Mouse (Mus musculus): ENCODE data around the gene Sgpp1. TPM values are rescaled to one million over a fixed set of nuclear protein-coding genes. Genes with fewer than 3 reads are reported as not detected.
A peak's percentile ranks its signal among the peaks of the same experiment; 100 is the strongest.
"Not testable (repeated sequence)": the region's sequence is repeated elsewhere in the genome, so short reads cannot be mapped to it uniquely, and the experiment has no call there.

Sgpp1 gene
- polyA plus RNA-seq, 1 experiment: 5.9 TPM

DNA sequence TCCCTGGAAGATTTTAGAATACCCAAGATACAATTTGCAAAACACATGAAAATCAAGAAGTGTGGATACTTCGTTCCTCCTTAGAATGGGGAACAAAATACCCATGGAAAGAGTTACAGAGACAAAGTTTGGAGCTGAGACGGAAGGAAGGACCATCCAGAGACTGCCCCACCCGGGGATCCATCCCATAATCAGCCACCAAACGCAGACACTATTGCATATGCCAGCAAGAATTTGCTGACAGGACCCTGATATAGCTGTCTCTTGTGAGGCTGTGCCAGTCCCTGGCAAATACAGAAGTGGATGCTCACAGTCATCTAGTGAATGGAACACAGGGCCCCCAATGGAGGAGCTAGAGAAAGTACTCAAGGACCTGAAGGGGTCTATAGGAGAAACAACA, 51.5 kb downstream of the Sgpp1 start:
- H3K27ac ChIP-seq (replicated peaks; ENCODE audit: low read depth, low read length): peak overlapping the region; percentile 40; the same call in 1 of the 2 replicates
- H3K4me1 ChIP-seq (ENCODE audit: control insufficient read depth, insufficient read depth, insufficient read length, low read length); H3K4me3 ChIP-seq (ENCODE audit: insufficient read depth, low read depth, low read length): not testable (repeated sequence)

DNA sequence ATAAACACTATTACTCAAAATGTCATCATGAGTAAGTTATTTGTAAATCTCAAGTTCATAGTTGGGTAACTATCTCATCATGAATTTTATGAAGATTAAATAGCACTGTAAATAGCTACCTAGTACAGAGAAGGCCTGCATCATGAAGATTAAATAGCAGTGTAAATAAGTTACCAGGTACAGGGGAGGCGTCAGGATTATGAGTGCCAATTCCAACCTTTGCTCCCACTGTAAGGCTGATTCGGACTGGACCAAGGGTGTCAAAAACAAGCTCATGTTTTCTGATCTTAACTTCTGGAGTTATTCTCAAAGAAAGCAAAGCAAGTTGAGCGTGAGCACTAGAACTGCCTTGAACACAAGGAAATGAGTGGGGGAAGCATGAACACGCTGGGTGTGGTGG, 51.9 kb downstream of the Sgpp1 start:
- peak overlapping the region; percentile 40; the same call in 1 of the 2 replicates for H3K27ac ChIP-seq (replicated peaks; ENCODE audit: low read depth, low read length)
- no peaks in the 10 kb centered on the region for H3K4me1 ChIP-seq (ENCODE audit: control insufficient read depth, insufficient read depth, insufficient read length, low read length)
- no peak overlapping the region for H3K4me3 ChIP-seq (ENCODE audit: insufficient read depth, low read depth, low read length)

DNA sequence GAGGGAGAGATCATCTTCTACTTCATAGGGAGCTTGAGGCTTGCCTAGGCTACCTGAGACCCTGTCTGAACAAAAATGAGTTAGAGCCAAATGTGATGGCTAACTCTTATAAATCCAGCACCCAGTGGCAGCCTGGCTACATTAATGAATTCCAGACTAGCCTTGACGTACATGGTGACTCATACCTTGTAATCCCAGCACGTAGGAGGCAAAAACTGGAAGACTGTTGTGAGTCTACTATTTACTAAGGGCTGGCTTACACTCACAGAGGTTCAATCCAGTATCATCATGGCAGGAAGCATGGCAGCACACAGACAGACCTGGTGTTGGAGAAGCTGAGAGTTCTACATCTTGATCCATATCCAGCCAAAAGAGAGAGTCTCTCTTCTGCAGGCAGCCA, 52.7 kb downstream of the Sgpp1 start:
- Histone ChIP-seq H3K27ac (replicated peaks; ENCODE audit: low read depth, low read length) (no peak overlapping the region; the same call in 1 of the 2 replicates), H3K4me3 (ENCODE audit: insufficient read depth, low read depth, low read length) (no peak overlapping the region), H3K4me1 (ENCODE audit: control insufficient read depth, insufficient read depth, insufficient read length, low read length) (no peaks in the 10 kb centered on the region)

DNA sequence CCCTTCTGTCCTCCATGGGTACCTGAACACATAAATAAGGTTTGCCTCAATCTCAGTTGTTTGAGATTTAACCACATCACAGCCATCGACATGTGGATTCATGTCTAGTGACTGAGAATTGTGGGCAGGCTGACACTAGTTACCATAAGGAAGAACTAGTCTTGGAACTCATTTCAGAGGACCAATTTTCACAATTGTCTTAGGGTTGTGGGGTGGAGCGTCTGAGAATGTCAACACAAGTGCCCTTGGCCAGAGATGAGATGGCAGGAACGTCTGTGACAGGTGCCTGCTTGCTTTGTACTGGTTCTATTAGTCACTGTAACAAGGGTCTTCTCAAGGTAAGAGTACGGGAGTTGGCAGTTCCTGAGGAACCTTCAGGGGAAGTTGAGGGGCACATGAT, 54.4 kb downstream of the Sgpp1 start:
- no peak overlapping the region for H3K27ac ChIP-seq (replicated peaks; ENCODE audit: low read depth, low read length)

DNA sequence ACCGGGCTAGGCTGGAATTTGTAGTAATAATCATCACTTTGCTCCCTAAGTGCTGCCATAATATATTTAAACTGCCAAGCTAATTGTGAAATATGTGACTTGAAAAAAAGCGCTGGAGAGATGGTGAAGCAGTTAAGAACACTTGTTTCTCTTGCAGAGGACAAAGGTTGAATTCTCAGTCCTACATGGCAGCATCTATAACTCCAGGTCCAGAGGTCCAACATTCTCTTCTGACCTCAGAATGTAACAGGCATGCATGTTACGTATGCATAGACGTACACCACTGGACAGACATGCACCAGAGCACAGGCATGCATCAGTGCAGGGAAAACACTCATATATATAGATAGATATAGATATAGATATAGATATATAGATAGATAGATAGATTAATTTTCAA, 57.1 kb downstream of the Sgpp1 start:
- H3K27ac ChIP-seq (replicated peaks; ENCODE audit: low read depth, low read length): no peak overlapping the region
- H3K4me3 ChIP-seq (ENCODE audit: insufficient read depth, low read depth, low read length): no peak overlapping the region
- no peaks in the 10 kb centered on the region for H3K4me1 ChIP-seq (ENCODE audit: control insufficient read depth, insufficient read depth, insufficient read length, low read length)

More for the DNA sequence above, 54.4 kb downstream of the Sgpp1 start:
- Histone ChIP-seq H3K4me1 (ENCODE audit: control insufficient read depth, insufficient read depth, insufficient read length, low read length) (no peaks in the 10 kb centered on the region), H3K4me3 (ENCODE audit: insufficient read depth, low read depth, low read length) (no peak overlapping the region)

DNA sequence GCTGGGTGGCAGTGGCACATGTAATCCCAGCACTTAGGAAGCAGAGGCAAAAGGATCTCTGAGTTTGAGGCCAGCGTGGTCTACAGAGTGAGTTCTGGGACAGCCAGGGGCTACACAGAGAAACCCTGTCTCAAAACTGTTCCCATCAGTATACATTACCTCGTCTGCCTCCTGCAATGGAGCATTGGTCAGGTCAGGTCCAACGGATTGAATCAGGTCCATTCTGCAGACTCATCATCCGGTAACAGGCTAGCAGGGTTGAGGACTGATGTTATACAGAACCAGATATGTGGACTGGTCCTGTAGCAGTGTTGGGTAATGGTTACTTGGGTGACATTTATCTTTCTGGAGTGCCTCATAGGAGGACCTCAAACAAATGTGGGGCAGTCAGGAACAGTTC, 62.9 kb downstream of the Sgpp1 start:
- Histone ChIP-seq H3K4me1 (ENCODE audit: control insufficient read depth, insufficient read depth, insufficient read length, low read length) (0 out of 2 replicates have a peak, but pooled peaks cover 3% of the 10 kb centered on the region), H3K4me3 (ENCODE audit: insufficient read depth, low read depth, low read length) (no peak overlapping the region), H3K27ac (replicated peaks; ENCODE audit: low read depth, low read length) (no peak overlapping the region)

DNA sequence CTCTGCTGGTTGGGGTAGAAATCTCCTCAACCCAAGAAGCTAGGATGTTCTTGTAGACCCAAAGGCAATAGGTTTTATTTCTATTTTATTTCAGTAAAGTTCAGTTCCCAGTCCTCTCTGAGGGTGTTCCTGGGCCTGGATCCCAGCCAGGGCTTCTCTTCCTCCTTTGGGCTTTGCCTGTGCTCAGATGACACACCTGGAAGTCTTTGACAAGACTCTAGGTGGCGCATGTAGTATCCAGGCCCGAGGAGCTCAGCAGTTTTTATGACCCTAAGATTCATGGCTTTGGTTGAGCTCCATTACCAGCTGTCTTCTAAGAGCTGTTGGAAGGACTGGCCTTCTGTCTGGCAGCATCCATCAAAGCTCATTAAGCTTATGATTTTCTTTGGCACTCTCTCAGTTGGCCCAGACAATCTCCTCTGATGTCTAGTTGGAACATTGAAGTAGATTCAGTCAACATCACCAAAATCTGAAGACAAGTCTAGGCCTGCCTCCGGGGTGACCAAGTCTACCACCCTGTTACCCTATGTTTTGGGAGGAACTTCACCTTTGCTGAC, 63.7 kb downstream of the Sgpp1 start:
- H3K27ac ChIP-seq (replicated peaks; ENCODE audit: low read depth, low read length): no peak overlapping the region
- H3K4me1 ChIP-seq (ENCODE audit: control insufficient read depth, insufficient read depth, insufficient read length, low read length): 0 out of 2 replicates have a peak, but pooled peaks cover 3% of the 10 kb centered on the region

DNA sequence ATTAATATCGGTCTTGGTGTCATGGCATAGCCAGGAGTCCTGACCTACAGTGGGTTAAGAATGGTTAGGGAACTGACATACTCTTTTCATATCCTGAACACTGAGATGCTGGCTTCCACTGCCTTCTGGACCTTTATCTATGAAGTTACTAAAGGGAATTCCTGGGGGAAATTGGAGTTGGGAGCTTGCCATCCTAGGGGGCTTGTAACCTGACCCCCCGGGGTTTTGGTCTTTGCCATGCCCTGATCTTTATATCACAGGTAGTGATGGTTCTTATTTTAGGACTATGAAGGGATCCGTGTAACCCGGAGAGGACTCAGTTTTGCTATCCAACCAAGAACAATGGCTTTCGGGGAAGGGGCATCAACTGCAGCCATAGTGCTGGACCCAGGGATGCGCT, 64.9 kb downstream of the Sgpp1 start:
- Histone ChIP-seq H3K4me1 (ENCODE audit: control insufficient read depth, insufficient read depth, insufficient read length, low read length) (0 out of 2 replicates have a peak, but pooled peaks cover 3% of the 10 kb centered on the region), H3K4me3 (ENCODE audit: insufficient read depth, low read depth, low read length) (peak overlapping the region; percentile 76; the same call in 1 of the 2 replicates), H3K27ac (replicated peaks; ENCODE audit: low read depth, low read length) (no peak overlapping the region)

More for the DNA sequence above, 63.7 kb downstream of the Sgpp1 start:
- H3K4me3 ChIP-seq (ENCODE audit: insufficient read depth, low read depth, low read length): no peak overlapping the region

DNA sequence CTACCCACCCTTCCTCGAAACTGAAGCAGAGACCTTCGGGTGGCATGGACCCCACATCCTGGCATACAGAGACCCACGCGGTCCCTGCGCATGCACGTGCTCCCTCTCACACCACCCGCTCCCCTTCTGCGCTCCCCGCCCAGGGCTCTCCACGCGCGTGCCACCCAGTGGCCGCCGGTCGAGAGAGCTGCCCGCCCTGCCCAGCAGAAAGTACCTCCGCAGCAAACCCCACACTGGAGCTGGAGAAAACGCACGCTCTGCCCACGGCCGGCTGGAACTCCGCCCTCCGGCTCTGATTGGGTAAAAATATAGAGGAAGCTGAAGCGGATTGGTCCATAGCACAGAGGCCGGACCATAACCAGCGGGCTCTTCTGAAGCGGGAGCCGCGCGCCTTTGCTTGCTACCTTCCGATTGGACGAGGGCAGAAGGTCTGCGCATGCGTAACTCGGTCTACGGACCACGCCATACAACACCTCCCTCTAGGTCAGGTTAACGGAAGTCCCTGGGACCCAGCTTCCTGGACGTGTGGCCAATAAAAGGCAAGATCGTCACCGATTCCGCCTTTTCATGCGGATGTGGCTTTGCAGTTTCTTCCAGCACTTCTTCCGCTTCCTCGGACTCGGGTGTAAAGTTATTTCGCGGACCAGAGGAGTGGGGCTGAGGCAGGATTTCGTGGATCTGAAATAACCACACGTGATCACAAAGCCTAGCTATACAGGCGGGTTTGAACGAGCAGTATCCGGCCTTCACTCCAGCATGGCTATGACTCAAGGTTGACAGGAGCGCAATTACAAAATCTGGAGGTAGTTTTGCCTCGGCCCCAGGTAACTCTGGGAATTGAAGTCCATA, 66.0 kb downstream of the Sgpp1 start, which contains the start of gene Wdr89:
TSS of gene Wdr89 (minus strand) at position 280 of the 849 bp plus-strand sequence.
- H3K27ac ChIP-seq (replicated peaks; ENCODE audit: low read depth, low read length): peak within 1 kb of the TSS; percentile 94
- 0 out of 2 replicates have a peak, but pooled peaks cover 3% of the 10 kb centered on the region for H3K4me1 ChIP-seq (ENCODE audit: control insufficient read depth, insufficient read depth, insufficient read length, low read length)

DNA sequence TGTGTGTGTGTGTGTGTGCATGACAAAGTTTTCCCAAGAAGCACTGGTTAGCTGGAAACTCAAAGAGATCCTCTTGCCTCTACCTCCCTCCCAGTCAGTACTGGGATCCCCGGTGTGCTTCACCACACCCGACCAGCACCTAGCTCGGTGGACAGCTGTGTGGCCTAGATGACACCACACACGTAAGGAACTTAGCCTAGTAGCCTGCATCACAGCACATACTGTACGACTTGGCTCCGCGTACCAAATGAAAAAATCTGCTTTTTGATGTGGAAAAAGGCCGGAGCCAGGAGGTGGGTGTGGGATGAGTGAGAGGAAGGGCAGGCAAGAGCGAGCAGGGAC, 66.6 kb downstream of the Sgpp1 start:
- Histone ChIP-seq H3K27ac (replicated peaks; ENCODE audit: low read depth, low read length) (peak overlapping the region; percentile 46), H3K4me1 (ENCODE audit: control insufficient read depth, insufficient read depth, insufficient read length, low read length) (0 out of 2 replicates have a peak, but pooled peaks cover 3% of the 10 kb centered on the region), H3K4me3 (ENCODE audit: insufficient read depth, low read depth, low read length) (peak overlapping the region; percentile 69)

More for the DNA sequence above, 66.0 kb downstream of the Sgpp1 start, which contains the start of gene Wdr89:
- H3K4me3 ChIP-seq (ENCODE audit: insufficient read depth, low read depth, low read length): peak within 1 kb of the TSS; percentile 76

DNA sequence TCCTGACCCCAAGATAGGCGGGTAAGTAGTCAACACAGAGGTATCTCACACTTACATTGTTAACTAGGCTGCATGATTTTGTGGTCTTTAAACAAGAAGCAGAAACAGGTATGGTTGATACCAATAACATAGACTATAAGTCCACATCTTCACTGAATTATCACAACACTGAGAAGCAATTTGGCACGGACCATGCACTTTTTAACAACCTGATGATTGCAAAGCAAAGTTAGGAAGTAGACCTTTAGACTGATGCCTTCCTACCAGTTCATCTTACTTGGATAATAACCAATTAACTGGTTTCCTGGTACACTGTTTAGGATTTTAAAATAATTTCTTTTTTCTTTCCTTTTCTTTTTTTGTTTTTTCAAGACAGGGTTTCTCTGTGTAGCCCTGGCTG, 67.3 kb downstream of the Sgpp1 start:
- no peak overlapping the region for H3K27ac ChIP-seq (replicated peaks; ENCODE audit: low read depth, low read length)
- 0 out of 2 replicates have a peak, but pooled peaks cover 3% of the 10 kb centered on the region for H3K4me1 ChIP-seq (ENCODE audit: control insufficient read depth, insufficient read depth, insufficient read length, low read length)
- H3K4me3 ChIP-seq (ENCODE audit: insufficient read depth, low read depth, low read length): no peak overlapping the region

DNA sequence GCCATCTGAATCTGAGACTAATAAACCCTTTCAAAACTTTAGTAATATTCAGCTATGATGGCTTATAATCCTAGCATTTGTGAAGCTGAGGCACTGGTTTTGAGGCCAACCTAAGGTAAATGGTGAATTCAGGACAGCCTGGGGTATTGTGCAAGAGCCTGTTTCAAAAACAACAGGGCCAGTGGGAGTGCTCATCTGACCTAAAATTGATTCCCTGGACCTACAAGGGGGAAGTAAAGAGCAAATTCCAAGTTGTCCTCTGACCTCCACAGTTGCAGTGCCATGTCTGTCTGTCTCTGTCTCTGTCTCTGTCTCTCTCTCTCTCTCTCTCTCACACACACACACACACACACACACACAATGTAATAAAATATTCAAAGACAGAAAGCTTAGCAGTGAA, 68.6 kb downstream of the Sgpp1 start:
- Histone ChIP-seq H3K4me3 (ENCODE audit: insufficient read depth, low read depth, low read length) (no peak overlapping the region), H3K27ac (replicated peaks; ENCODE audit: low read depth, low read length) (no peak overlapping the region), H3K4me1 (ENCODE audit: control insufficient read depth, insufficient read depth, insufficient read length, low read length) (0 out of 2 replicates have a peak, but pooled peaks cover 3% of the 10 kb centered on the region)

DNA sequence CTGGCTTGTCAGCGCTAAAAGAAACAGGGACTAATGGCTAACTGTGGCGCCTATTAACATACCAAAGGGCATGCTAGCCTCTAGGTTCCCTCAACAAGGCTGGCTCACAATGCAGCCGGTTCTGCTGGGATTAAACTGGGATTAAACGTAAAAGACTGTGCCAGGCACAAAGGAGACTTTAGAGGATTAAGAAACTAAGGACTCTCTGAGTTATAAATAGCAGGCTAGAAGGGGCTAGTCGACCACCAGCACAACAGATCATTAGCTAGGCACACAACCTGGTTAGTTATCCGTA, 71.1 kb downstream of the Sgpp1 start:
- Histone ChIP-seq H3K27ac (replicated peaks; ENCODE audit: low read depth, low read length) (no peak overlapping the region), H3K4me1 (ENCODE audit: control insufficient read depth, insufficient read depth, insufficient read length, low read length) (no peaks in the 10 kb centered on the region), H3K4me3 (ENCODE audit: insufficient read depth, low read depth, low read length) (no peak overlapping the region)
